Mouse (Mus musculus): Measurements from ENCODE around the gene Usp19.

- TF ChIP-seq POLR2A (IDR thresholded peaks at IDR 0.05; ENCODE audit: extremely low read depth, insufficient read depth, low read length): no peak
- TF ChIP-seq CTCF (IDR thresholded peaks at IDR 0.05; ENCODE audit: low read depth, low read length): no peak
Measured at GRCm38 (mm10) chr9:108491286-108491580, 831 bp downstream of the Usp19 start.

Data from liver, adult 2 months (tissue).